Mouse (Mus musculus) G1E (cell line): Measurements from ENCODE around the gene Khdrbs1. TPM values are rescaled to one million over a fixed set of nuclear protein-coding genes. Genes with fewer than 3 reads are reported as not detected.
"Not testable (repeated sequence)": the region's sequence is repeated elsewhere in the genome, so short reads cannot be mapped to it uniquely, and the experiment has no call there.

Source experiments
- ATAC-seq: 2 replicates; pipeline ENCODE4 v1.8.0; 2016; ENCODE audit warnings: mild to moderate bottlenecking; ENCODE audit not compliant: insufficient number of reproducible peaks, poor library complexity, low FRiP score, severe bottlenecking; ENCODE audit errors: extremely low read depth
- DNase-seq: peaks from one replicate; pipeline ENCODE4 v3.0.0; 2012; ENCODE audit warnings: low spot score
- H3K27me3 ChIP-seq: 2 replicates; pipeline ENCODE4 v1.6.1; 2012; ENCODE audit warnings: mild to moderate bottlenecking, low read length, inconsistent platforms; ENCODE audit not compliant: insufficient read depth
- H3K36me3 ChIP-seq: replicated peaks from 2 replicates; pipeline ENCODE3; 2012; ENCODE audit warnings: mild to moderate bottlenecking, inconsistent platforms
- H3K4me1 ChIP-seq: 2 replicates; pipeline ENCODE4 v1.6.1; 2012; ENCODE audit warnings: low read depth, low read length, inconsistent platforms, mixed read lengths; ENCODE audit not compliant: insufficient read depth
- H3K4me3 ChIP-seq: 2 replicates; pipeline ENCODE4 v1.5.1; 2012; ENCODE audit warnings: low read depth, mild to moderate bottlenecking, inconsistent platforms, low read length, moderate library complexity, mixed read lengths
- H3K9me3 ChIP-seq: replicated peaks from 2 replicates; pipeline ENCODE4 v1.6.1; 2012; ENCODE audit warnings: inconsistent platforms
- CTCF ChIP-seq: IDR thresholded peaks from 2 replicates; pipeline ENCODE4 v1.5.1; 2012; ENCODE audit warnings: low read depth, low read length, inconsistent platforms, mixed read lengths
- GATA1 ChIP-seq: IDR thresholded peaks from 2 replicates; pipeline ENCODE4 v1.6.1; 2012; ENCODE audit warnings: borderline replicate concordance, low read length, inconsistent platforms, mixed read lengths
- GATA2 ChIP-seq: IDR thresholded peaks from 2 replicates; pipeline ENCODE4 v1.6.1; 2012; ENCODE audit warnings: low read depth, low read length, inconsistent platforms, borderline replicate concordance
- POLR2AphosphoS5 ChIP-seq: IDR thresholded peaks from 2 replicates; pipeline ENCODE4 v1.6.1; 2012; ENCODE audit warnings: low read depth, low read length, inconsistent platforms; ENCODE audit not compliant: insufficient replicate concordance
- TAL1 ChIP-seq: conservative IDR thresholded peaks from 2 replicates; pipeline ENCODE4 v1.6.1; 2012; ENCODE audit warnings: low read depth, low read length, inconsistent platforms, mixed read lengths
- polyA plus RNA-seq: library from polyadenylated mRNA; stranded (reverse); fragments of >175 nt; gene quantifications from 2 replicates; pipeline ENCODE4 v1.2.3, GENCODE M21; 2012
- total RNA-seq, 2 experiments: library from RNA; stranded (forward) in 1 of 2; stranded (reverse) in 1 of 2; fragments of 200-1000 nt in 1 of 2; fragments of >200 nt in 1 of 2; fragmentation: Nextera tagmentation in 1 of 2; gene quantifications; 2 replicates each; pipeline ENCODE4 v1.2.3; 2014 to 2017

Khdrbs1 gene
- total and polyA plus RNA-seq, 3 experiments: 87.2 to 260 (median 133) TPM

GRCm38 (mm10) chr4:129736173-129736572 is 5.9 kb downstream of the Khdrbs1 start:
- no peak for DNase-seq

DNA sequence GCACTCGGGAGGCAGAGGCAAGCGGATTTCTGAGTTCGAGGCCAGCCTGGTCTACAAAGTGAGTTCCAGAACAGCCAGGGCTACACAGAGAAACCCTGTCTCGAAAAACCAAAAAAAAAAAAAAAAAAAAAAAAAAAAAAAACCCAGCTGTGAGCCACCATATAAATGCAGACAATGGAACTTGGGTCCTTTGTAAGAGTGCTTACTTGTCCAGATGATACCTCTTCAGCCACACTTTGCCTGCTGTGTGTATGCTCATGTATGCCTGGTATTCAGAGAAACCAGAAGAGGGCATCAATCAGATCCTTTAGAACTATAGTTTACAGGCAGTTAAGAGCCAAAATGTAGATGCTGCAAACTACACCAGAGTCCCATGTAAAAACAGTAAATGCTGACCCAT is 6.6 kb downstream of the Khdrbs1 start:
- H3K4me3 ChIP-seq, DNase-seq, H3K27me3 ChIP-seq, ATAC-seq, H3K9me3 ChIP-seq: not testable (repeated sequence)
- H3K4me1 ChIP-seq: peaks cover 63% of the 10 kb centered on the region
- H3K36me3 ChIP-seq: peaks cover 52% of the 10 kb centered on the region

More at GRCm38 (mm10) chr4:129736173-129736572, 5.9 kb downstream of the Khdrbs1 start:
- H3K36me3 ChIP-seq: peaks cover 52% of the 10 kb centered on the region
- H3K27me3 ChIP-seq: no peaks in the 10 kb centered on the region
- no peaks in the 10 kb centered on the region for H3K9me3 ChIP-seq
- no peak for TF ChIP-seq GATA2
- TF ChIP-seq TAL1: no peak
- no peak for TF ChIP-seq GATA1
- TF ChIP-seq CTCF: no peak
- TF ChIP-seq POLR2AphosphoS5: no peak
- no peak for ATAC-seq
- no peak overlapping the region for H3K4me3 ChIP-seq
- H3K4me1 ChIP-seq: peaks cover 58% of the 10 kb centered on the region

DNA sequence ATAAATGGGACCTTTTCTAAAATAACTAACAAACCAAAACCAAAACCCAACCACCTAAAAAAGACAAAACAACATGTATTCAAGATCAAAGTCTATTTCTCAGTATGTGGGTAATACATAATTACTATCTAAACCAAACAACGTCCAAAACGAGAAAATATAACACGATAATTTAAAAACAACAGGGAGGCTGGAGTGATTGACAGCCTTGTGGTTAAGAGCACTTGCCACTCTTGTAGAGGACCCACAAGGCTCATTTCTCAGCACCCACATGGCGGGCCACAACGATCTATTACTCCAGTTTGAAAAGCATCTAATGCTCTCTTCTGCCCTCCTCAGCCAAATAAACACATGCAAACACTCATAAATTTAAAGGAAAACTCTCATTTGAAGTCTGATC is 10.7 kb downstream of the Khdrbs1 start:
- DNase-seq (no peak), ATAC-seq (no peak)
- H3K27me3 ChIP-seq: no peaks in the 10 kb centered on the region
- H3K4me1 ChIP-seq: peaks cover 40% of the 10 kb centered on the region
- TF ChIP-seq POLR2AphosphoS5 (no peak), TAL1 (no peak), CTCF (no peak), GATA1 (no peak), GATA2 (no peak)
- peaks cover 60% of the 10 kb centered on the region for H3K36me3 ChIP-seq
- H3K4me3 ChIP-seq: no peak overlapping the region; the same call in 1 of the 2 replicates
- H3K9me3 ChIP-seq: no peaks in the 10 kb centered on the region

DNA sequence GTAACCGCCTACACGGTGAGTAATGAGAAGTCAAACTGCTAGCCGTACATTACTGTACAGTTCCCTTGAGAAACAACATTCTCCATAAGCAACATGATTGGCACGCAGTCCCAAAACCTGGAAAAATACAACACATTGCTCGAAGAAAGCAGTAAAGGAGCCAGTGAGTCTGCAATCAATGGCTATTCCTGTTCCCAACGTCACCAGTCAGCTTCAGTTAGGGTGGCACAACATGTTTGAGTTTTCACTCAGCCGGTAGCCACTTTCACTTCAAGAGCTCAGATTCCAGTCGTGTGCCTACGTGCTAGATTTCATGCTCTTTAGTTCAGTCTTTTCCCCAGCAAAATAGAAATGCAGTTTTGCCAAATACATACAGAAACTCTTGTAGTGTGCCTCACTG is 25.8 kb downstream of the Khdrbs1 start:
- ATAC-seq: no peak
- TF ChIP-seq POLR2AphosphoS5 (no peak), GATA1 (no peak), CTCF (no peak), GATA2 (no peak), TAL1 (no peak)
- no peaks in the 10 kb centered on the region for H3K9me3 ChIP-seq
- H3K36me3 ChIP-seq: peaks cover 84% of the 10 kb centered on the region
- no peak overlapping the region for H3K4me3 ChIP-seq
- H3K4me1 ChIP-seq: no peaks in the 10 kb centered on the region
- DNase-seq: no peak
- no peaks in the 10 kb centered on the region for H3K27me3 ChIP-seq

DNA sequence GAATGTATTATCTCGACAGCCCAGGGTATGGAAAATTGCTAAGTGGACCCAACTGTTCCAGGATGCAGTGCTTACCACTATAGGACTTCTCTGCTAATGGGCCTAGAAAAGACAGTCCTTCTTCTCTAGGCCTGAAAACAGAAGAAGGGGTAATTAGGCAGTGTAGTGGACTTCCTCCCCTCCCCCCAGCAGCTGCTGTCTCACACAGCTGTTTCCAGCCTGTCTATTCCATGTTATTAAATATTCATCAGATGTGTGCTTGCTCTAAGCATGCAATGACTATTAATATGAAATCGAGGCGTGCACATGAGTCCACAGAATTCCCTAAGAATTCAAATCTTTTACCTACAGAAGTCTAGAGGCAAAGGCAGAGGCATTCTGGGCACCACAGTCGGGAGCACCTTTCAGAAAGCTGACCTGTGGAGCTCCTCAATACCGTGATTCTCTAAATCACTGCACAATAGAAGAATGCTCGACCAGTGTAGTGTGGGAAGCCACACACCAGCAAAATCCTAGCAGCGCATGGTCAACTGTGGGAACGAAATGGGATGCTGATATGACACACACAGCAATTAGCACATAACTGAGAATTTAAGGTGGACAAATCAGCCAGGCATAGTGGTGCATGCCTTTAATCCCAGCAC is 32.5 kb downstream of the Khdrbs1 start:
- DNase-seq (no peak), ATAC-seq (no peak)
- TF ChIP-seq TAL1 (no peak), GATA1 (no peak), POLR2AphosphoS5 (no peak), GATA2 (no peak)
- peaks cover 91% of the 10 kb centered on the region for H3K36me3 ChIP-seq
- H3K4me3 ChIP-seq: no peak overlapping the region
- H3K9me3 ChIP-seq: no peaks in the 10 kb centered on the region
- H3K27me3 ChIP-seq: no peaks in the 10 kb centered on the region
- H3K4me1 ChIP-seq: peaks cover 3% of the 10 kb centered on the region; the same call in 1 of the 2 replicates

DNA sequence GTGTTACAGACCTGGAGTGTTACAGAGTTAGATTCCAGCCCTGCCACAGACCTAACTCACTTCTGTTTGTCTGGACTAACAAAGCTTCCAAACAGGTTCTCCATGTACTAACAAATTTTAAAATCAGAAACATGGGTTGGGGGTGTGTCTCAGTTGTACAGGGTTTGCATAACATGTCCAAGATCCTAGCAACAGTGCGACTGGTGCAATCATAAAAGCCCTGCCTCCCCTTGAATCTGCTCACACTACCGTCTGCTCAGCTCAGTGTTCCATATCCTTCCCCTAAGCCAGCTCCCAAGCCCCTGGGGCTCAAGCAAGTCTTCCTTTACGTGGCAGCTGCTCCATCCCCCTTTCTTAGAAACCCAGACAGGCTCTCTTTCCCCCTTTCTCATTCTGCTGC is 35.4 kb downstream of the Khdrbs1 start:
- no peak overlapping the region for H3K4me3 ChIP-seq
- H3K9me3 ChIP-seq: no peaks in the 10 kb centered on the region
- ATAC-seq (no peak), DNase-seq (no peak)
- no peaks in the 10 kb centered on the region for H3K27me3 ChIP-seq
- peaks cover 93% of the 10 kb centered on the region for H3K36me3 ChIP-seq
- peaks cover 10% of the 10 kb centered on the region for H3K4me1 ChIP-seq
- TF ChIP-seq TAL1 (no peak), GATA1 (no peak), CTCF (no peak)

- TF ChIP-seq POLR2AphosphoS5: no peak
- ATAC-seq (no peak), DNase-seq (no peak)
- no peak overlapping the region for H3K4me3 ChIP-seq
- no peaks in the 10 kb centered on the region for H3K27me3 ChIP-seq
- H3K4me1 ChIP-seq: peaks cover 25% of the 10 kb centered on the region
- H3K9me3 ChIP-seq: no peaks in the 10 kb centered on the region
- H3K36me3 ChIP-seq: peaks cover 52% of the 10 kb centered on the region
Measured at GRCm38 (mm10) chr4:129702454-129702853, 39.6 kb downstream of the Khdrbs1 start.
